Mouse (Mus musculus): ENCODE measurements around the gene Dnase2a.

- TF ChIP-seq CTCF (IDR thresholded peaks at IDR 0.05; ENCODE audit: borderline replicate concordance, insufficient read depth, low read length) (no peak), POLR2A (IDR thresholded peaks at IDR 0.05; ENCODE audit: low read depth, low read length) (no peak)
These were observed 55.6 kb downstream of the Dnase2a start for GRCm38 (mm10) chr8:84963952-84964351.
